Mouse (Mus musculus) intestine, postnatal 0 days (tissue): ENCODE data around the gene Prodh2. TPM values are rescaled to one million over a fixed set of nuclear protein-coding genes. Genes with fewer than 3 reads are reported as not detected.

Experiments used
- ATAC-seq: fragments of 200-750 bp; cut with Nextera tagmentation; 2 replicates; pipeline ENCODE4 v1.8.0; 2017; ENCODE audit warnings: mild to moderate bottlenecking, moderate TSS enrichment, moderate library complexity
- H3K27ac ChIP-seq: fragments of 300-500 bp; sonication (generic); 2 replicates; pipeline ENCODE4 v1.5.1; 2014; ENCODE audit warnings: mild to moderate bottlenecking, low read depth, low read length, moderate library complexity
- H3K27me3 ChIP-seq: fragments of 300-500 bp; sonication (generic); replicated peaks from 2 replicates; pipeline ENCODE4 v1.6.1; 2014; ENCODE audit warnings: low read length, mixed read lengths; ENCODE audit not compliant: control insufficient read depth, insufficient read depth
- H3K36me3 ChIP-seq: fragments of 300-500 bp; sonication (generic); 2 replicates; pipeline ENCODE4 v1.6.1; 2014; ENCODE audit warnings: mild to moderate bottlenecking, moderate library complexity; ENCODE audit not compliant: control insufficient read depth, insufficient read depth
- H3K4me1 ChIP-seq: fragments of 300-500 bp; sonication (generic); replicated peaks from 2 replicates; pipeline ENCODE4 v1.6.1; 2014; ENCODE audit warnings: antibody characterized with exemption, low read length, mixed read lengths; ENCODE audit not compliant: control insufficient read depth, insufficient read depth
- H3K4me2 ChIP-seq: fragments of 300-500 bp; sonication (generic); replicated peaks from 2 replicates; pipeline ENCODE4 v1.6.1; 2014; ENCODE audit warnings: low read depth, mild to moderate bottlenecking, moderate library complexity
- H3K4me3 ChIP-seq: fragments of 300-500 bp; sonication (generic); 2 replicates; pipeline ENCODE4 v1.5.1; 2014; ENCODE audit warnings: low read depth, low read length
- H3K9ac ChIP-seq: fragments of 300-500 bp; sonication (generic); 2 replicates; pipeline ENCODE4 v1.6.1; 2014; ENCODE audit warnings: mild to moderate bottlenecking, low read depth, low read length
- H3K9me3 ChIP-seq: fragments of 300-500 bp; sonication (generic); 2 replicates; pipeline ENCODE4 v1.6.1; 2016; ENCODE audit warnings: mixed run types; ENCODE audit not compliant: control insufficient read depth
- CTCF ChIP-seq: sonication (generic); IDR thresholded peaks from 2 replicates; pipeline ENCODE4 v1.5.1; 2016; ENCODE audit warnings: low read depth, mild to moderate bottlenecking, control low read depth, antibody characterized with exemption, moderate library complexity
- WGBS: fragments of 180-500 bp; shearing (Covaris S2); extraction: QIAGEN DNeasy Blood & Tissue Kit; methylation state at CpG from one replicate; pipeline ENCODE4 v1.1.7; 2014; 5-methylcytosine and 5-hydroxymethylcytosine counted together
- polyA plus RNA-seq: library from polyadenylated mRNA; unstranded; fragments of >200 nt; fragmentation: Nextera tagmentation; extraction: Ambion mirVana; gene quantifications from 2 replicates; pipeline ENCODE4 v1.2.1, GENCODE M21; 2015

Gene Prodh2
- polyA plus RNA-seq, 1 experiment from 2014 or later = 3.9 TPM

GRCm38 (mm10) chr7:30453327-30453726 is 40.1 kb upstream of the Prodh2 start:
- no peak for ATAC-seq
- Histone ChIP-seq H3K36me3 (no peaks in the 10 kb centered on the region), H3K27ac (no peak overlapping the region), H3K4me2 (peak overlapping the region; percentile 56), H3K4me3 (0 out of 2 replicates have a peak overlapping the region, but pooled peaks have one; percentile 18), H3K4me1 (no peaks in the 10 kb centered on the region), H3K27me3 (peaks cover 57% of the 10 kb centered on the region), H3K9ac (no peak overlapping the region), H3K9me3 (no peaks in the 10 kb centered on the region)
- no peak for TF ChIP-seq CTCF
- WGBS = 18% methylated on average over 25 of the region's 25 CpGs

GRCm38 (mm10) chr7:30453766-30454165 is 39.7 kb upstream of the Prodh2 start:
- Histone ChIP-seq H3K4me2 (peak overlapping the region; percentile 56), H3K4me1 (no peaks in the 10 kb centered on the region), H3K4me3 (0 out of 2 replicates have a peak overlapping the region, but pooled peaks have one; percentile 18), H3K36me3 (no peaks in the 10 kb centered on the region), H3K27ac (no peak overlapping the region), H3K27me3 (peaks cover 61% of the 10 kb centered on the region), H3K9ac (no peak overlapping the region), H3K9me3 (no peaks in the 10 kb centered on the region)
- no peak for TF ChIP-seq CTCF
- WGBS = 1% methylated on average over 25 of the region's 25 CpGs
- peak; percentile 76 for ATAC-seq

GRCm38 (mm10) chr7:30454259-30454658 is 39.2 kb upstream of the Prodh2 start:
- no peak for ATAC-seq
- H3K4me3 ChIP-seq = 0 out of 2 replicates have a peak overlapping the region, but pooled peaks have one; percentile 18

GRCm38 (mm10) chr7:30456487-30456886 is 36.9 kb upstream of the Prodh2 start:
- Histone ChIP-seq H3K4me1 (no peaks in the 10 kb centered on the region), H3K4me3 (no peak overlapping the region; the same call in 1 of the 2 replicates), H3K27me3 (peaks cover 84% of the 10 kb centered on the region), H3K9ac (no peak overlapping the region), H3K4me2 (no peak overlapping the region), H3K36me3 (no peaks in the 10 kb centered on the region), H3K27ac (no peak overlapping the region), H3K9me3 (no peaks in the 10 kb centered on the region)
- TF ChIP-seq CTCF = no peak
- 2% methylated on average over 9 of the region's 9 CpGs for WGBS
- ATAC-seq = no peak

More at GRCm38 (mm10) chr7:30454259-30454658, 39.2 kb upstream of the Prodh2 start:
- H3K9me3 ChIP-seq = no peaks in the 10 kb centered on the region
- H3K27me3 ChIP-seq = peaks cover 66% of the 10 kb centered on the region
- no peak overlapping the region for H3K27ac ChIP-seq
- no peak overlapping the region for H3K9ac ChIP-seq
- H3K4me2 ChIP-seq = peak overlapping the region; percentile 56
- no peaks in the 10 kb centered on the region for H3K36me3 ChIP-seq
- no peak for TF ChIP-seq CTCF
- H3K4me1 ChIP-seq = no peaks in the 10 kb centered on the region
- 8% methylated on average over 6 of the region's 6 CpGs for WGBS

GRCm38 (mm10) chr7:30456911-30457628 is 36.4 kb upstream of the Prodh2 start:
- Histone ChIP-seq H3K4me3 (no peak overlapping the region; the same call in 1 of the 2 replicates), H3K9ac (no peak overlapping the region), H3K27ac (no peak overlapping the region), H3K36me3 (no peaks in the 10 kb centered on the region), H3K9me3 (no peaks in the 10 kb centered on the region), H3K4me2 (peak overlapping the region; percentile 35), H3K4me1 (no peaks in the 10 kb centered on the region), H3K27me3 (peaks cover 84% of the 10 kb centered on the region)
- 1% methylated on average over 31 of the region's 31 CpGs for WGBS
- ATAC-seq = no peak
- no peak for TF ChIP-seq CTCF

GRCm38 (mm10) chr7:30457629-30458330 is 35.6 kb upstream of the Prodh2 start, which contains the start of the genes Kirrel2 and Nphs1:
Kirrel2 (minus strand) TSS chr7:30457690.
Nphs1 (plus strand) TSS chr7:30458315.
- Histone ChIP-seq H3K4me3 (no peak within 1 kb of the TSS; the same call in 1 of the 2 replicates), H3K9me3 (no peaks in the 10 kb centered on the region), H3K4me2 (peak within 1 kb of the TSS; percentile 35), H3K27ac (no peak within 1 kb of the TSS), H3K27me3 (peaks cover 82% of the 10 kb centered on the region), H3K4me1 (no peaks in the 10 kb centered on the region), H3K9ac (no peak within 1 kb of the TSS), H3K36me3 (no peaks in the 10 kb centered on the region)
- TF ChIP-seq CTCF = no peak
- ATAC-seq = no peak
- WGBS = 2% methylated on average over 16 of the region's 16 CpGs
